Mouse (Mus musculus): ENCODE data around the gene Tmem158.

GRCm38 (mm10) chr9:123238256-123239045 is 22.1 kb downstream of the Tmem158 start:
- TF ChIP-seq CTCF (IDR thresholded peaks at IDR 0.05; ENCODE audit: borderline replicate concordance, insufficient read depth, low read depth, low read length) (no peak), POLR2A (IDR thresholded peaks at IDR 0.05; ENCODE audit: borderline replicate concordance, insufficient read depth, low read length) (no peak)

Data from cerebellum, adult 2 months (tissue).